Mouse (Mus musculus) duodenum, adult 2 months (tissue): ENCODE results near the gene Atp6v1c2. TPM values are rescaled to one million over a fixed set of nuclear protein-coding genes. Genes with fewer than 3 reads are reported as not detected.

Source experiments
- polyA plus RNA-seq: library from polyadenylated mRNA; depleted of rRNA; stranded (reverse); fragments of >200 nt; gene quantifications from 2 replicates; pipeline ENCODE4 v1.2.3, GENCODE M21; 2012; ENCODE audit warnings: low replicate concordance; rRNA removed

Atp6v1c2 gene
- not detected in 2 replicates for polyA plus RNA-seq

GRCm38 (mm10) chr12:17329259-17329658 is at the start of gene Atp6v1c2:
Atp6v1c2 (minus strand) TSS chr12:17329359.

GRCm38 (mm10) chr12:17348048-17349036 is 19.2 kb upstream of the Atp6v1c2 start, which contains the start of gene Nol10:
Nol10 (plus strand) TSS chr12:17348458.

GRCm38 (mm10) chr12:17265971-17266672 is 63.0 kb downstream of the Atp6v1c2 start, which contains the start of gene Pdia6:
Pdia6 (plus strand) TSS chr12:17266545.

Other genes with a start within 250 kb of the Atp6v1c2 start
- gene Kcnf1, start 152.5 kb downstream of the Atp6v1c2 start, polyA plus RNA-seq: 1.7 and 2.9 TPM in 2 replicates
- gene Pdia6, start 62.8 kb downstream of the Atp6v1c2 start, polyA plus RNA-seq: 14.3 and 20.7 TPM in 2 replicates
- gene Nol10, start 19.1 kb upstream of the Atp6v1c2 start, polyA plus RNA-seq: 1.5 and 2.4 TPM in 2 replicates
- gene Odc1, start 215.4 kb upstream of the Atp6v1c2 start, polyA plus RNA-seq: 37.8 and 94.9 TPM in 2 replicates